Mouse (Mus musculus): Measurements from ENCODE around the gene Upp2. TPM values are rescaled to one million over a fixed set of nuclear protein-coding genes. Genes with fewer than 3 reads are reported as not detected.

Upp2 gene
- polyA plus RNA-seq, 1 experiment, result 7.6 TPM

DNA sequence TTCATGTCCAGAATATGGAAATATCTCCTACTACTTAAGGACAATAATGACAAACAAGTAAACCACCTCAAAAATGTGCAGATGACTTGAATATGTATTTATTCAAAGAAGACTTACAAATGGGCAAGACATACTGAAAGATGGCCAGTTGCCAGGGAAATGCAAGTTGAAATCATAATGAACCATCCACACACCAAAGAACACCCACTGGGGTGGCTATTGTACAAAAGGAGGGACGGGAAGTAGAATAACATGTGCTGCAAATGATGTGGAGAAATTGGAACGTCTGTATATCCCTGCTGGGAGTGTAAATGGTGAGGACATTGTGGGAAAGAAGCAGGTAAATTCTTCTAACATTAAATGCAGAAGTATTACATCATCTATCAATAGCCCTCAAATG, 245.8 kb downstream of the Upp2 start:
- Histone ChIP-seq H3K4me1 (ENCODE audit: control insufficient read depth, insufficient read depth, insufficient read length, low read length) (no peaks in the 10 kb centered on the region), H3K36me3 (ENCODE audit: control insufficient read depth, insufficient read depth, low read length) (no peaks in the 10 kb centered on the region), H3K27me3 (ENCODE audit: control insufficient read depth, insufficient read depth, low read length) (no peaks in the 10 kb centered on the region), H3K27ac (ENCODE audit: insufficient read depth, low read depth, low read length) (no peak overlapping the region), H3K4me3 (ENCODE audit: low read depth, low read length) (no peak overlapping the region)
- TF ChIP-seq POLR2A (IDR thresholded peaks at IDR 0.05; ENCODE audit: low read depth, low read length) (no peak), CTCF (IDR thresholded peaks at IDR 0.05; ENCODE audit: extremely low read depth, insufficient read length, insufficient replicate concordance, low read depth, low read length) (no peak)
- WGBS, result 55% methylated on average over 2 of the region's 2 CpGs

GRCm38 (mm10) chr2:58828910-58829600, 262.0 kb downstream of the Upp2 start:
- WGBS, result 53% methylated on average over 3 of the region's 3 CpGs
- Histone ChIP-seq H3K36me3 (ENCODE audit: control insufficient read depth, insufficient read depth, low read length) (no peaks in the 10 kb centered on the region), H3K4me1 (ENCODE audit: control insufficient read depth, insufficient read depth, insufficient read length, low read length) (no peaks in the 10 kb centered on the region), H3K27me3 (ENCODE audit: control insufficient read depth, insufficient read depth, low read length) (no peaks in the 10 kb centered on the region), H3K4me3 (ENCODE audit: low read depth, low read length) (no peak overlapping the region), H3K27ac (ENCODE audit: insufficient read depth, low read depth, low read length) (no peak overlapping the region)
- TF ChIP-seq CTCF (IDR thresholded peaks at IDR 0.05; ENCODE audit: extremely low read depth, insufficient read length, insufficient replicate concordance, low read depth, low read length) (no peak), POLR2A (IDR thresholded peaks at IDR 0.05; ENCODE audit: low read depth, low read length) (no peak)

DNA sequence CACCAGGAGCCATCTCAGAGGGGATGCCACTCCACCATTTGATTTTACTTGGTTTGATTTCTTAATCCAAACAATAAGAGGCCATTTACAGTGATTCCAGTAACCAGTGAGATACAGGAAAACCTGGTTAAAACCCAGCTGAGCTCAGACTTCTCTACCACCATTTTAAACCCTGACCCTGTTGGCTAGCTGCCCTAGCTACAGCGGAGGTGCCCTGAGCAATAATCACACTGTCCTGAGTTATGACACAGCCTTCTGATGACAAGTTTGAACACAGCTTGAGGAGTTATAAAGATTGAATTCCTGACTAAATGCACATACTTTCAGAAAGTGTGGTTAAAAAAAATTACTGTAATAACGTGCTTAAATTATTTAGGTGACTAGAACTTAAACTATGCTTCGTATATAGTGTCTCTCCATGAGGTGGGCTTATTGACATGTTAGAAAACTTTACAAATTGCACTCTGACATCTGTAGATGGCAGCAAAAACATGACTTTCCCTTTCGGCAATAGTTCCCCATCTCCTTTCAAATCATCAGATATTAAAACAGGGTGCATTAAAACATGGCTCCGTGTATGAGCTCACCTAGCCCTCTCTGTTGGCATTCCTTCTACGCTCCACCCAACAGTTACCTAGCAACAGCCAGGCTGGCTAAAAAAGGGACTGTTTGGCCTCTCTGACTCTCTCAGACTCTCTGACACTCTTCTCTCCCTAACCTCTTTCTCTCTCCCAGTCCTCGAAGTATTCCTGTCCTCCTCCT, 263.1 kb downstream of the Upp2 start:
- no peak overlapping the region for H3K27ac ChIP-seq (ENCODE audit: insufficient read depth, low read depth, low read length)

DNA sequence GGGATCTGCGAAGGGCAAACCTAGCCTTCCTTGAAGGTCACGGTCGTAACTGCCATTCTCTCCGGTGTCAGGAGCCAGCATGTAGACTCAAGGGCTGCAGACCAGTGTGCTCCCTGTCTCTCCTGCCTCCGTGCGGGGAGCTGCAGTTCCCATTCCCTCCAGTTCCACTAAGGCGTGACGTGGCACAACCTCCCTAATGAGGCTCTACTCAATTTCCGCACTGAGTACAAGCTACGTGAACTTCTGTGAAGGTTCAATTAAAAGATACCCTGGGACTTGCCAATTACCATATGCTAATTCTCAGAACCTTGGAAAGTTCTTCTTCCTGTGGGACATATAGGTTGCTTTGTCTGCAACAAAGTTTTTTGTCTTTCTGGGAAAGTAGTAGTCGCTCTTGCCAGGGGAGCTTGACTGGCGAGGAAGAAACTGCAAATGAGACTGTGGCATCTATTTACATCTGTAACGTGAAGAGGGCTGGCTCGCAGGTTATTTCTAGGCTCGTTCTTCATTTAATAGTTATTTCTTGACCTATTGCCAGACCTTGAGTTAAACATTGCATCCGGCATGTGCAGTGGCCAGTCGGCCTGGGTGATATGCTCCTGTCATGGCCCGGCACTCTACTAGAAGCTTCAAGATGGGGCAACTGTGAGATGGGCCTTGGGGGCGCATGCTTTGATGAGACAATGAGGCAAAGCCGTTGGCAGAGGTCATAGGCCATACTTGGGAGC, 265.3 kb downstream of the Upp2 start:
- no peak for TF ChIP-seq POLR2A (IDR thresholded peaks at IDR 0.05; ENCODE audit: low read depth, low read length)
- no peak for TF ChIP-seq CTCF (IDR thresholded peaks at IDR 0.05; ENCODE audit: extremely low read depth, insufficient read length, insufficient replicate concordance, low read depth, low read length)
- peaks cover under 1% of the 10 kb centered on the region; the same call in 1 of the 2 replicates for H3K4me1 ChIP-seq (ENCODE audit: control insufficient read depth, insufficient read depth, insufficient read length, low read length)
- WGBS, result 91% methylated on average over 20 of the region's 20 CpGs
- no peaks in the 10 kb centered on the region for H3K27me3 ChIP-seq (ENCODE audit: control insufficient read depth, insufficient read depth, low read length)
- no peak overlapping the region for H3K27ac ChIP-seq (ENCODE audit: insufficient read depth, low read depth, low read length)
- no peaks in the 10 kb centered on the region for H3K36me3 ChIP-seq (ENCODE audit: control insufficient read depth, insufficient read depth, low read length)
- H3K4me3 ChIP-seq (ENCODE audit: low read depth, low read length), result no peak overlapping the region

More for the DNA sequence above, 263.1 kb downstream of the Upp2 start:
- Histone ChIP-seq H3K36me3 (ENCODE audit: control insufficient read depth, insufficient read depth, low read length) (no peaks in the 10 kb centered on the region), H3K4me3 (ENCODE audit: low read depth, low read length) (no peak overlapping the region), H3K27me3 (ENCODE audit: control insufficient read depth, insufficient read depth, low read length) (no peaks in the 10 kb centered on the region), H3K4me1 (ENCODE audit: control insufficient read depth, insufficient read depth, insufficient read length, low read length) (no peaks in the 10 kb centered on the region)
- WGBS, result 29% methylated on average over 7 of the region's 7 CpGs
- TF ChIP-seq CTCF (IDR thresholded peaks at IDR 0.05; ENCODE audit: extremely low read depth, insufficient read length, insufficient replicate concordance, low read depth, low read length) (no peak), POLR2A (IDR thresholded peaks at IDR 0.05; ENCODE audit: low read depth, low read length) (no peak)

DNA sequence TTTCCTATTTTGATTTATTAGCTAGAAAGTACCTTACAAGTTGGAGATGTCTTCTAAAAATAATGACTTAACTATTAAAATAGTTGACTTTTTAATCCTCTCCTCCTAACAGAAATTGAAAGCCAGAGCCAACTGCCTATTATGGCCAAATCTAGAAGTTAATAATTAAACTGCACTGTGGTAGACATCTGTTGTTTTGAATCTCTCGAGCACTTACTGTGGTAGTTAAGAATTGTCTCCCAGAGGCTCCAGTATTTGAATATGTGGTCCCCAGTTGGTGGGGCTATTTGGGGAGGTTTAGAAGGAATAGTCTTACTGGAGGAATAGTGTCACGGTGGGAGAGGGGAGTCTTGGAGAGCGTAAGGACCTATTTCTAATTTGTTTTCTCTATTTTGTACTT, 273.9 kb downstream of the Upp2 start:
- Histone ChIP-seq H3K36me3 (ENCODE audit: control insufficient read depth, insufficient read depth, low read length) (no peaks in the 10 kb centered on the region), H3K4me3 (ENCODE audit: low read depth, low read length) (no peak overlapping the region), H3K4me1 (ENCODE audit: control insufficient read depth, insufficient read depth, insufficient read length, low read length) (peaks cover 12% of the 10 kb centered on the region; the same call in 1 of the 2 replicates), H3K27ac (ENCODE audit: insufficient read depth, low read depth, low read length) (no peak overlapping the region), H3K27me3 (ENCODE audit: control insufficient read depth, insufficient read depth, low read length) (no peaks in the 10 kb centered on the region)
- WGBS, result 42% methylated on average over 3 of the region's 3 CpGs
- TF ChIP-seq CTCF (IDR thresholded peaks at IDR 0.05; ENCODE audit: extremely low read depth, insufficient read length, insufficient replicate concordance, low read depth, low read length), result no peak
- no peak for TF ChIP-seq POLR2A (IDR thresholded peaks at IDR 0.05; ENCODE audit: low read depth, low read length)

DNA sequence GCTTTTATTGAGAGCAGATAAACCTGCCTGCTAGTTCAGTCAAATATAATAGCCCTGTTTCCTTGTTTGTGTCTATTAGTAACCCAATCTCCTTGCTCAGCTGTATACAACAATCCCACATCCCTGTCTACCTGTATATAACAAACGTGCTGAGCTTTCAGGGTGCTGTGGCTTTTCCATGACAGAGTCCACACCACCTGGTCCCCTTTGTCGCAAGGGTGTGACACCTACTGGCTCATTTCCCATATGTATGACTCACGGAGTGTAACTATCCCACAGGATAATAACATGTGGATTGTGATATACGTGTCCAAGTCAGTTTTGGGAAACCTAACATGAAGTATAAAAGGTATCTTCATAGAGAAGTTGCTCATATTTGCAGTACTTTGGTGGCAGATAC, 275.3 kb downstream of the Upp2 start:
- no peaks in the 10 kb centered on the region for H3K27me3 ChIP-seq (ENCODE audit: control insufficient read depth, insufficient read depth, low read length)
- no peaks in the 10 kb centered on the region for H3K36me3 ChIP-seq (ENCODE audit: control insufficient read depth, insufficient read depth, low read length)
- no peak overlapping the region for H3K4me3 ChIP-seq (ENCODE audit: low read depth, low read length)
- peaks cover 12% of the 10 kb centered on the region; the same call in 1 of the 2 replicates for H3K4me1 ChIP-seq (ENCODE audit: control insufficient read depth, insufficient read depth, insufficient read length, low read length)
- peak overlapping the region; percentile 63; the same call in 1 of the 2 replicates for H3K27ac ChIP-seq (ENCODE audit: insufficient read depth, low read depth, low read length)
- TF ChIP-seq POLR2A (IDR thresholded peaks at IDR 0.05; ENCODE audit: low read depth, low read length) (no peak), CTCF (IDR thresholded peaks at IDR 0.05; ENCODE audit: extremely low read depth, insufficient read length, insufficient replicate concordance, low read depth, low read length) (no peak)
- WGBS, result 24% methylated on average over 4 of the region's 4 CpGs

Other genes with a start within 250 kb of the Upp2 start
- gene Acvr1c, start 209.4 kb upstream of the Upp2 start, polyA plus RNA-seq (2012; rRNA removed), result 0.17 and 0.28 TPM in 2 replicates
- not detected in 2 replicates for gene Gm17409, start 97.2 kb upstream of the Upp2 start, polyA plus RNA-seq (2012; rRNA removed)
- gene Acvr1, start 141 bp upstream of the Upp2 start, polyA plus RNA-seq (2012; rRNA removed), result 1.2 and 3.1 TPM in 2 replicates

Data from small intestine, adult 2 months (tissue).